ENCODE assay signal across 30 mouse cellular contexts in the genomic region with DNA sequence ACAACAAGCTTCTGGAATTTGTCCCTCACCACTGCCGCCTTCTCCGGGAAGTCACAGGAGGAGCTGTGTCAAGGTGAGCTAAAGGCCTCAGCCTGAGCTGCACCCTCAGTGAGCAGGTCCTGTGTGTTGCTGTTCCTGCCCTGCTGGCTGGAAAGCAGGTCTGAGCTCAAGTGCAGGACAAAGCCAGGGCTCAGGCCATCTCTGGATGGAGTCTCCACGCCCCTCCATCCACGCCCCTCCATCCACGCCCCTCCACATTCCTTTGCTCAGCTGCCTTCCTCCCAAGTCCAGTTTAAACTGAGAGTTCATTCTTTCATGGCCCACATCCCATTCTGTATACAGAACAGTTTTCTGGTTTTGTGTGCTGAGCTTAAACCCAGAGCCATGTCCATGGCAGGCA. TPM values are rescaled to one million over a fixed set of nuclear protein-coding genes. Genes with fewer than 3 reads are reported as not detected.
DNase-seq lines count a peak whose midpoint lies in the region; ATAC-seq and TF ChIP-seq lines count a peak whose summit lies in the region.
"Had no signal": no experiment of that assay in that cellular context is flagged by ENCODE, and none has a peak within 500 bp of the region (broad histone marks: within the 10 kb centered on the region; RNA-seq: fewer than 3 reads in every experiment).

No protein-coding gene starts in this region.

- no peak overlapping the region for H3K4me3 ChIP-seq in embryonic facial prominence, embryonic 15.5 days (replicated peaks)
- H3K4me3 ChIP-seq in embryonic facial prominence, embryonic 10.5 days = no peak overlapping the region
- H3K4me3 ChIP-seq in lung, embryonic 16.5 days (ENCODE audit: low read length) = no peak overlapping the region
- H3K4me3 ChIP-seq in ES-E14 (ENCODE audit: insufficient read depth in 1 of 2, low read depth in 1 of 2, low read length in 2 of 2, poor library complexity in 1 of 2, severe bottlenecking in 1 of 2) = no peak overlapping the region
- no peak overlapping the region for H3K4me3 ChIP-seq in hindbrain, postnatal 0 days (ENCODE audit: low read length)
- H3K4me3 ChIP-seq in heart, embryonic 10.5 days = no peak overlapping the region
- H3K4me3 ChIP-seq: embryonic facial prominence, embryonic 12.5 days; erythroblast, embryonic 14.5 days; forebrain, embryonic 10.5 days; forebrain, embryonic 12.5 days had no signal

- no peak overlapping the region for H3K9ac ChIP-seq in embryonic facial prominence, embryonic 15.5 days
- no peak overlapping the region for H3K9ac ChIP-seq in lung, embryonic 16.5 days (ENCODE audit: low read length)
- H3K9ac ChIP-seq in ES-E14 (ENCODE audit: insufficient read depth, low read depth, low read length, poor library complexity, severe bottlenecking) = no peak overlapping the region
- H3K9ac ChIP-seq in hindbrain, postnatal 0 days (replicated peaks; ENCODE audit: low read length) = no peak overlapping the region
- H3K9ac ChIP-seq: embryonic facial prominence, embryonic 12.5 days; forebrain, embryonic 12.5 days had no signal

- no peak for DNase-seq in embryonic facial prominence, embryonic 10.5 days (ENCODE audit: low spot score)
- DNase-seq in lung, postnatal 14 days = no peak
- peak; percentile 8 for DNase-seq in ES-E14 (ENCODE audit: low read depth, low spot score)
- DNase-seq in ZHBTc4 (ENCODE audit: low read depth, low spot score) = peak; percentile 88
- DNase-seq in hindbrain, postnatal 0 days (ENCODE audit: low spot score) = no peak
- DNase-seq in heart, embryonic 10.5 days (ENCODE audit: low spot score) = no peak
- DNase-seq: adrenal gland, adult 2 months; adrenal gland, postnatal 10 days; adrenal gland, postnatal 25 days; B cell, adult 2 months; cerebellum, adult 11 months; cerebellum, adult 18-20 months; cerebellum, adult 8-10 months; cerebellum, adult 9-11 months; cerebellum, postnatal 14 days; cerebellum, postnatal 36 days; embryo, embryonic 11 days had no signal

- no peak overlapping the region for H3K27ac ChIP-seq in embryonic facial prominence, embryonic 15.5 days (replicated peaks)
- no peak overlapping the region for H3K27ac ChIP-seq in embryonic facial prominence, embryonic 10.5 days (replicated peaks)
- H3K27ac ChIP-seq in lung, embryonic 16.5 days (ENCODE audit: low read length) = no peak overlapping the region
- no peak overlapping the region for H3K27ac ChIP-seq in ES-E14 (ENCODE audit: insufficient read depth, low read depth, low read length, poor library complexity, severe bottlenecking)
- H3K27ac ChIP-seq in hindbrain, postnatal 0 days = no peak overlapping the region
- no peak overlapping the region for H3K27ac ChIP-seq in heart, embryonic 10.5 days
- H3K27ac ChIP-seq: embryonic facial prominence, embryonic 12.5 days; forebrain, embryonic 10.5 days; forebrain, embryonic 12.5 days had no signal

- in situ Hi-C loops in ES-E14 (cut with MboI; ENCODE audit: low sequenced_read_pairs in 2 of 2, unreplicated experiment in 2 of 2) = no loop called here

- H3K27me3 ChIP-seq in embryonic facial prominence, embryonic 15.5 days = no peaks in the 10 kb centered on the region
- no peaks in the 10 kb centered on the region for H3K27me3 ChIP-seq in embryonic facial prominence, embryonic 10.5 days (replicated peaks; ENCODE audit: low read depth, poor library complexity, severe bottlenecking)
- H3K27me3 ChIP-seq in lung, embryonic 16.5 days (ENCODE audit: control insufficient read depth, insufficient read depth, low read depth, low read length) = no peaks in the 10 kb centered on the region
- H3K27me3 ChIP-seq in hindbrain, postnatal 0 days (ENCODE audit: insufficient read depth, low read length) = no peaks in the 10 kb centered on the region
- no peaks in the 10 kb centered on the region for H3K27me3 ChIP-seq in heart, embryonic 10.5 days (ENCODE audit: insufficient read depth, poor library complexity, severe bottlenecking)
- H3K27me3 ChIP-seq: CH12.LX; embryonic facial prominence, embryonic 12.5 days; forebrain, embryonic 12.5 days had no signal

- H3K9me3 ChIP-seq in embryonic facial prominence, embryonic 15.5 days (replicated peaks) = no peaks in the 10 kb centered on the region
- H3K9me3 ChIP-seq in embryonic facial prominence, embryonic 10.5 days = no peaks in the 10 kb centered on the region
- no peaks in the 10 kb centered on the region for H3K9me3 ChIP-seq in lung, embryonic 16.5 days (ENCODE audit: control insufficient read depth, low read length)
- no peaks in the 10 kb centered on the region for H3K9me3 ChIP-seq in ES-E14 (ENCODE audit: control insufficient read depth, insufficient read depth, low read depth, low read length)
- H3K9me3 ChIP-seq in hindbrain, postnatal 0 days (ENCODE audit: low read length) = no peaks in the 10 kb centered on the region
- H3K9me3 ChIP-seq in heart, embryonic 10.5 days = no peaks in the 10 kb centered on the region
- H3K9me3 ChIP-seq: embryonic facial prominence, embryonic 12.5 days; forebrain, embryonic 10.5 days; forebrain, embryonic 12.5 days had no signal

- ATAC-seq in embryonic facial prominence, embryonic 15.5 days (ENCODE audit: insufficient number of reproducible peaks, low FRiP score, low TSS enrichment, low read depth) = 0 out of 2 replicates have a peak, but pooled peaks have one; percentile 15
- ATAC-seq in lung, embryonic 16.5 days (ENCODE audit: low read depth) = 0 out of 2 replicates have a peak, but pooled peaks have one; percentile 38
- no peak for ATAC-seq in hindbrain, postnatal 0 days
- ATAC-seq: CD4-positive, CD25-positive, alpha-beta regulatory T cell, adult 4 months; forebrain, embryonic 14.5 days; forebrain, embryonic 16.5 days had no signal

- no peak for TF ChIP-seq CTCF in hindbrain, postnatal 0 days (IDR thresholded peaks at IDR 0.05; ENCODE audit: low read depth)

- H3K4me2 ChIP-seq in embryonic facial prominence, embryonic 15.5 days (replicated peaks) = no peak overlapping the region
- H3K4me2 ChIP-seq in lung, embryonic 16.5 days (ENCODE audit: low read depth, low read length) = no peak overlapping the region
- no peak overlapping the region for H3K4me2 ChIP-seq in hindbrain, postnatal 0 days (ENCODE audit: low read depth, low read length)
- H3K4me2 ChIP-seq: embryonic facial prominence, embryonic 12.5 days; forebrain, embryonic 12.5 days had no signal

- 90% methylated on average over 5 of the region's 5 CpGs for WGBS in embryonic facial prominence, embryonic 15.5 days
- WGBS in embryonic facial prominence, embryonic 10.5 days = 91% methylated on average over 5 of the region's 5 CpGs
- 74% methylated on average over 5 of the region's 5 CpGs for WGBS in lung, embryonic 16.5 days
- WGBS in hindbrain, postnatal 0 days = 90% methylated on average over 5 of the region's 5 CpGs
- 83% methylated on average over 5 of the region's 5 CpGs for WGBS in heart, embryonic 10.5 days

- H3K36me3 ChIP-seq in embryonic facial prominence, embryonic 15.5 days = peaks cover 91% of the 10 kb centered on the region
- peaks cover 92% of the 10 kb centered on the region for H3K36me3 ChIP-seq in embryonic facial prominence, embryonic 10.5 days (replicated peaks)
- peaks cover 34% of the 10 kb centered on the region for H3K36me3 ChIP-seq in lung, embryonic 16.5 days (ENCODE audit: control insufficient read depth, insufficient read depth, low read length)
- peaks cover 30% of the 10 kb centered on the region for H3K36me3 ChIP-seq in ES-E14 (ENCODE audit: control insufficient read depth, insufficient read depth, low read length, poor library complexity, severe bottlenecking)
- peaks cover 76% of the 10 kb centered on the region for H3K36me3 ChIP-seq in hindbrain, postnatal 0 days (ENCODE audit: insufficient read depth, low read length)
- H3K36me3 ChIP-seq in heart, embryonic 10.5 days = peaks cover 88% of the 10 kb centered on the region

- H3K4me1 ChIP-seq in embryonic facial prominence, embryonic 15.5 days = no peaks in the 10 kb centered on the region
- no peaks in the 10 kb centered on the region for H3K4me1 ChIP-seq in embryonic facial prominence, embryonic 10.5 days
- H3K4me1 ChIP-seq in lung, embryonic 16.5 days (replicated peaks; ENCODE audit: control insufficient read depth, insufficient read depth, low read length) = no peaks in the 10 kb centered on the region
- H3K4me1 ChIP-seq in ES-E14 (ENCODE audit: control insufficient read depth in 2 of 2, insufficient read depth in 2 of 2, low read length in 2 of 2, poor library complexity in 1 of 2) = no peaks in the 10 kb centered on the region
- no peaks in the 10 kb centered on the region for H3K4me1 ChIP-seq in hindbrain, postnatal 0 days (ENCODE audit: insufficient read depth, low read length)
- H3K4me1 ChIP-seq in heart, embryonic 10.5 days = peaks cover 9% of the 10 kb centered on the region
- H3K4me1 ChIP-seq: embryonic facial prominence, embryonic 12.5 days; forebrain, embryonic 10.5 days; forebrain, embryonic 12.5 days had no signal

RNA-seq across cellular contexts. Expression of a gene that starts 14.9 kb away (rescaled TPM):
- polyA plus RNA-seq in embryonic facial prominence, embryonic 15.5 days (2015; fragmentation: Nextera tagmentation; extraction: Ambion mirVana) = 38.1 and 40.5 TPM in 2 replicates
- 41.8 and 41.9 TPM in 2 replicates for polyA plus RNA-seq in embryonic facial prominence, embryonic 10.5 days (2016; fragmentation: Nextera tagmentation; extraction: Ambion mirVana)
- polyA plus RNA-seq in lung, embryonic 16.5 days (2015; fragmentation: Nextera tagmentation; extraction: Ambion mirVana) = 35.6 and 36.2 TPM in 2 replicates
- 29.5 and 31.4 TPM in 2 replicates for total RNA-seq in ES-E14 (2012; rRNA removed)
- total RNA-seq in hindbrain, postnatal 0 days (2014; rRNA removed) = 29.4 and 30.0 TPM in 2 replicates
- 17.3 and 21.4 TPM in 2 replicates for polyA plus RNA-seq in hindbrain, postnatal 0 days (2015; fragmentation: Nextera tagmentation; extraction: Ambion mirVana)
- 28.4 and 30.4 TPM in 2 replicates for polyA plus RNA-seq in heart, embryonic 10.5 days (2016; fragmentation: Nextera tagmentation; extraction: Ambion mirVana)

RNA-seq across cellular contexts. Expression of a gene that starts 34.1 kb away (rescaled TPM):
- polyA plus RNA-seq in embryonic facial prominence, embryonic 15.5 days (2015; fragmentation: Nextera tagmentation; extraction: Ambion mirVana) = 3.0 and 4.2 TPM in 2 replicates
- 0.15 TPM in 1 of 2 replicates, not detected in the other for polyA plus RNA-seq in embryonic facial prominence, embryonic 10.5 days (2016; fragmentation: Nextera tagmentation; extraction: Ambion mirVana)
- polyA plus RNA-seq in lung, embryonic 16.5 days (2015; fragmentation: Nextera tagmentation; extraction: Ambion mirVana) = 11.6 and 17.4 TPM in 2 replicates
- 0.16 TPM in 1 of 2 replicates, not detected in the other for total RNA-seq in ES-E14 (2012; rRNA removed)
- 101 and 162 TPM in 2 replicates for total RNA-seq in hindbrain, postnatal 0 days (2014; rRNA removed)
- 95.3 and 112 TPM in 2 replicates for polyA plus RNA-seq in hindbrain, postnatal 0 days (2015; fragmentation: Nextera tagmentation; extraction: Ambion mirVana)
- 0.26 and 0.84 TPM in 2 replicates for polyA plus RNA-seq in heart, embryonic 10.5 days (2016; fragmentation: Nextera tagmentation; extraction: Ambion mirVana)
- total RNA-seq: CH12.LX, MEL had no signal
- polyA plus RNA-seq: CD4-positive, CD25-positive, alpha-beta regulatory T cell, adult 4 months; forebrain, embryonic 10.5 days; forebrain, embryonic 12.5 days; forebrain, embryonic 14.5 days had no signal

RNA-seq across cellular contexts. Expression of a gene that starts 40.5 kb away (rescaled TPM):
- 0.25 and 0.55 TPM in 2 replicates for polyA plus RNA-seq in embryonic facial prominence, embryonic 15.5 days (2015; fragmentation: Nextera tagmentation; extraction: Ambion mirVana)
- not detected in 2 replicates for polyA plus RNA-seq in embryonic facial prominence, embryonic 10.5 days (2016; fragmentation: Nextera tagmentation; extraction: Ambion mirVana)
- polyA plus RNA-seq in lung, embryonic 16.5 days (2015; fragmentation: Nextera tagmentation; extraction: Ambion mirVana) = 0.09 and 0.19 TPM in 2 replicates
- total RNA-seq in ES-E14 (2012; rRNA removed) = not detected in 2 replicates
- total RNA-seq in hindbrain, postnatal 0 days (2014; rRNA removed) = not detected in 2 replicates
- 0.29 and 0.39 TPM in 2 replicates for polyA plus RNA-seq in hindbrain, postnatal 0 days (2015; fragmentation: Nextera tagmentation; extraction: Ambion mirVana)
- polyA plus RNA-seq in heart, embryonic 10.5 days (2016; fragmentation: Nextera tagmentation; extraction: Ambion mirVana) = not detected in 2 replicates
- total RNA-seq: CH12.LX; common myeloid progenitor, adult 5-6 weeks; MEL had no signal
- polyA plus RNA-seq: brain, embryonic 14.5 days; CD4-positive, CD25-positive, alpha-beta regulatory T cell, adult 4 months; embryonic facial prominence, embryonic 12.5 days; erythroblast, embryonic 14.5 days; forebrain, embryonic 10.5 days had no signal

Comparison
In these comparisons a context has a peak if more than half of its experiments do, and no peak if none do; other contexts are left out.
1. DNase-seq: peak in ES-E14 (single experiment) and ZHBTc4 (single experiment); none in embryonic facial prominence, embryonic 10.5 days (single experiment), lung, postnatal 14 days (single experiment), hindbrain, postnatal 0 days (single experiment) and heart, embryonic 10.5 days (single experiment).